Mouse (Mus musculus): Measurements from ENCODE around the gene Hyal3.

The Hyal3 gene

DNA sequence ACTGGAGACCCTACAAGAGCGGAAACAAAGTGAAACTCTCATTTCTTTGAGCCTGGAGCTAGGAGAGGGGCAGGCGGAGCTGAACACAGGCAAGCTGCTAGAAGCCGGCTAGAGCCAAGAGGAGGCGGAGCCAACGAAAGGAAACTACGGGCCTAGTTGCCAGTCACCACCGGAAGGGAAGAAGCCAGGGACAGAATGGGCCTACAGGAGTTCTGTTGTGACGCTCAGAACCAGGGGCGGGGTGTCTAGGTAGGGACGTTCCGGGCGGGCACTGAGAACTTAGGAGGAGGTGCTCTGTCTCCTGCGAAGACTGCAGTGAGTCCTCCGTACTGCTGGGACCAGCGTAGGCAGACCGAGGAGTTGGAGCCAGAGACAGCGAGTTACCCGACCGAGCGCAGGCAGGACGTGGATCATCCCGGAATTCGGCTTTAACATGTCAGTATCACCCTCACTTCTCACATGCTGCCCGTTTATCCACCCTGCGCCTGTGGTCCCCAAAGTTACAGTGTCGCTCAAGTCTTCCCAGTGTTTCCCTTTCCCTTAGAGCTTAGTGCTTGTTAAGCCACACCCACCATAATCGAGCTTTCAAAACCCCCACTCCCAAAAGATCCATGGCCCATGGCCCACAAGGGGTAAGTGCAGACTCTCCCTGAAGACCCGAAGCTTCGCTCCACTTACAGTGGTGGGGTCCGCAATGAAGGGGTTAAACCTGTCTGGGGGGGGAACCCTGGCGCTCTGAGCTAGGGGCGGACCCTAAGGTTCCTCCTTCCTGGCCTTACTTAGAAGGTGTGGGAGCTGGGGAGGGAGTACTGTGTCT, at the start of gene Hyal3:
Gene Hyal3, plus strand, starts transcription at position 318 of the 817 bp plus-strand sequence.
- DNase-seq (ENCODE audit: low read depth): peak; percentile 94

DNA sequence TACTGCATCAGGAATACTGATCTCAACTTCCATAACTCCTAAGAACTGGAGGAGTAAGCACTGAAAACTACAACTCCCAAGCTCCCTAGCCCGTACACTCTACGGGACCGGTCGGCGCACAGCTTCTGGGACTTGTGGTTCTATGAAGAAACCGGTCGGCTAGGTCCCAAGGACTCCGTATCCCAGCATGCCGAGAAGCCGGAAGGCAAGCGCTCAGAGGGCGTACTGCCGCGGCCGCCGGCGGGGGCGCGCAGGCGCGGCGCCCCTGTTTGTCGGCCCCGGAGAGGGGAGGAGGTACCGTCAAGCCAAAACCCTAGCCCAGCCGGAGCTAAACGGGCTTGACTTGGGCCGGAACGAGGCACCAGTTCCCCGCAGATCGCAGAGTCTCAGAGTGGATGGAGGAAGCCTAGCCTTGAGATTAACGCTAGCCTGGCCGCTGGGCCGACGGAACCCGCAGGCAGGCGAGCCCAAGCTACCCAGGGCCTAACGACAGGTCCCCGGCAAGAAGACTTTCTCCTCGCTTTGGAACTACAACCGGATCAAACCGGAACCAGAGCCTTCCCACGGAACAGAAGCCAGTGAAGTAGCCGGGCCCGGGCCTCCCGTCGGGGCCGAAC, 46.7 kb upstream of the Hyal3 start, which contains the start of gene Tmem115:
Gene Tmem115, plus strand, starts transcription at position 155 of the 617 bp plus-strand sequence.
- DNase-seq (ENCODE audit: low read depth): peak; percentile 97

DNA sequence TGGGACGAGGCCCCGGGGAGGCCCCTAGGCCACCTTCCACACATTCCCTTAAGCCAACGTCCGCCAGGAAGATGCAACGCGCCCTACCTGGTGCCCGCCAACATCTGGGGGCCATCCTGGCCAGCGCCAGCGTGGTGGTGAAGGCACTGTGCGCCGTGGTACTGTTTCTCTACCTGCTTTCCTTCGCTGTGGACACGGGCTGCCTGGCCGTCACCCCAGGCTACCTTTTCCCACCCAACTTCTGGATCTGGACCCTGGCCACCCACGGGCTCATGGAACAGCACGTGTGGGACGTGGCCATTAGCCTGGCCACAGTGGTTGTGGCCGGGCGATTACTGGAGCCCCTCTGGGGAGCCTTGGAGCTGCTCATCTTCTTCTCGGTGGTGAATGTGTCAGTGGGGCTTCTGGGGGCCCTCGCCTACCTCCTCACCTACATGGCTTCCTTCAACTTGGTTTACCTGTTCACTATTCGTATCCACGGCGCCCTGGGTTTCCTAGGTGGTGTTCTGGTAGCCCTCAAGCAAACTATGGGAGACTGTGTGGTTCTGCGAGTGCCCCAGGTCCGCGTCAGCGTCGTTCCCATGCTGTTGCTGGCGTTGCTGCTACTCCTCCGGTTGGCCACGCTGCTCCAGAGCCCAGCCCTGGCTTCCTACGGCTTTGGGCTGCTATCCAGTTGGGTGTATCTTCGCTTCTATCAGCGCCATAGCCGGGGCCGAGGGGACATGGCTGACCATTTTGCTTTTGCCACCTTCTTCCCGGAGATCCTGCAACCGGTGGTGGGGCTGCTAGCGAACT, 46.0 kb upstream of the Hyal3 start:
- peak; percentile 40 for DNase-seq (ENCODE audit: low read depth)

DNA sequence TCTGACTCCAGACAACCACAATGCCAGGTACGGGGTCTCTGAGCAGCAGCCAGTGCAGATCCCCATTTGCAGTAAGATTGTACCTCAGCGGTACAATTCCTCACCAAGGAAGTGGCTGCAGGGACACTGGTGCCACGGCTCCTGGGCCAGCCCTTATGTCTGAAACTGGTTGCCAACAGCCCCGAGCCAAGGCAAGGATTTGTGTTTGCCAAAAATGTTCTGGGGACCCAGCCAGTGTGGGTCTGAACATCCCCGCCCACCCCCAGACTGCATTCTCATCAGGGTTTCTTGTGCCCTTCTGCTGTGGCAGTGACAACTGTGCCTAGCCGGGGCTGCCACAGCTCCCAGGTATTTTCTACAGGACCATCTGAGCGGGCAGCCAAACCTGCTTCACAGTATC, 42.4 kb upstream of the Hyal3 start:
- DNase-seq (ENCODE audit: low read depth): no peak

DNA sequence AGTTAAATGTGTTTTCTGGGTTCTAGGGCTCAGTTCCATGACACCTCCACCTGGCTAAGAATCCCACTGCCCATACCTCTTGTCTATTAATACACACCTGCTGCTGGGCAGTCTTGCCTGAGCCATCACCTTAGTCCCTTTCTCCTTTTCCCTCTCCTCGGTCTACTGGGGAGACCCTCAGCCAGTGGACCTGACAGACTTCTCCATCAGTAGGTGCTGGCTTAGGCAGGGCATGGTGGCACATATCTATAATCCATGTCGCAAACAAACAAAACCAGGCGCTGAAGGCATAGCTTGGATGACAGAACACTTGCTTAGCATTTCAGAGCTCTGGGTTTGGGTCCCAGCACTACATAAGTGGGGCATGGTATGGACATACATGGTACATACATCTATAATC, 41.9 kb upstream of the Hyal3 start:
- no peak for DNase-seq (ENCODE audit: low read depth)

DNA sequence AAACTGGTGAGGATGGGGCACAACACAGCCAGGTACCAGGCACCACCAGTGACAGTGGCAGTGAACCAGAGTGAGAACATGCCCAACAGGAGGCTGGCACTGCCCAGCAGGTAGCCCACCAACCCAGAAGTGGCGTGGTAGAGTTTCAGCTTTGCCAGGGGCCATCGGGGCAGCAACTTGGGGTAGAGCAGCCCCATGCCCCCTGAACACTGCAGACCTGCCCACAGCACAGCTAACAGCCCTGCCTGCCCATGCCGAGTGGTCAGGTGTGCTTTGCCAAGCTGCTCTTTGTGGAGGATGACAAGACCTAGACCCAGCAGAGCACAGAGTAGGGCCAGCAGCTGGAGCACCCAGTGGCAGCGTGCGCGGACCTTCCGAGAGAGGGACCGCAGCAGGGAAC, 40.7 kb upstream of the Hyal3 start:
- no peak for DNase-seq (ENCODE audit: low read depth)

DNA sequence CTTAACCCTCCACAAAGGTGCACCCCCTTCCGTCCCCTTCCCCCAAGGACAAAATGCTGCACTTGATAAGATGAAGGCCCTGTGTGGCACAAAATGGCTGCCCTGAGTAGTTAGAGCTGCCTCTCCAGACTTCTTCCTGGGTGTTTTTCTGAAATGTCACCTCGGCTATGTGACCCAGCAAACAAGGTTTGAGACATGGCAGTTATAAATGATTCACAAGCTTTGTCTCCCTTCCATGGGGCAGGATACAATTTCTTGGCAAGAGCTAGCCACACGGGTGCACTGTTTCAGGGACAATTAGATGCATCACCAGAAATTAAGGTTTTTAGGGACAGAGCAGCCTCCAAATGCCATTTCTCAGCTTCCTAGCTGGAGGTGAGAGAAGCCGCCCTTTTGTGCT, 40.2 kb upstream of the Hyal3 start:
- no peak for DNase-seq (ENCODE audit: low read depth)

DNA sequence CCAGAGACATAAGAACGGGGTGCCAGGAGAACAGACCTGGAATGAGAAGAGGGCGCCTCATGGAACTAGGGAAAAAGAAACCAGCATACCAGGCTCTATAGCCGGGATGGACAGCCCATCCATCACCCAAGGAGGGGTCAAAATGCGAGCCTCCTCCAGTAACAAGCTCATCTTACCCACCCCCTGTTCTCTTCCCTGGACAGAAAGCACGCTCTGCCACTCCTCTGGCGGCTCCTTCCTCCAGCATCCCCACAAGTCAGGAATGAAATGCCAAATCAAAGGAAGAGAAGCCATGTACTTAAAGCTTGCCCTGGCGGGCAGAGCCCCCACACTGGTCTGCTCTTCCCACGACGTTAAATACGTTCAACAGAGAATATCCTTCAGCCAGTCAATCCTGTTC, 39.6 kb upstream of the Hyal3 start:
- DNase-seq (ENCODE audit: low read depth): no peak

DNA sequence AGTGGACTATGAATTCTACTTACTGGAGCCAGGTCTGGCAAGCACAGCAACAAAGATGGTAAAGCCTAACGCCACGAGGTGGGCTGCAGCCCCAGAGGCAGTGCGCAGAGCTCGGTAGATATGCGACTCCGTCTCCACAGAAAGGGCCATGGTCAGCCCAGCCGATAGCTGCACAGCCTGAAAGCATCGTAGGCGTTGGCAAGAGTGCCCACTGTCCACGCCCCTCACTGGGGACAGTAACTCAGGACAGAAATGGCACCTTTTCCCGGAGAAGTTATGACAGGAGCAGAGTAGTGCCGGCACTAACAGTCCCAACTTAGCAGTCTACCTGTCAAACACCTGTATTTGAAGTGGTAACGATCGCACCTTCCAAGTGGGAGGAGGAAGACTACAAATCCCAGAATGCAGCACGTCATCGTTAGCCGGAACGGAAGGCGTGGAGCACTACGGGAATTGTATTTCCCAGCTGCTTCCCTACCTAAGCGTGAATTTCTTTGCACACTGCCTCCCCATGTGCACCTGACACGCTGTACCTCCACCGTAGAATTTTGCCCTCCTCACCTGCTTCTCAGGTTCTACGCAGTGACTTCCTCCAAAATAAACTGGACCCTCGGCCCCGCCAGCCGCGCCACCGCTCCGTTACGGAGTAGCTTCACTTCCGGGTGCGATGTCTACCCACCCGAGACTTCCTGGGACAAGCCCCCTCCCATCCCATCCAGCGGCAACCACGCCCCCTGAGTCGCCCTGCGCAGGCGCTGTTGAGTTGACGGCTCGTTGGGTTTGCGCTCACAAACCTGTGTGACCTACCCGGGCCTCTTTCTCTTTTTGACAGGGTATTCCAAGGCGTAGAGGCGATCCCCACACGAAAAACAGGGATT, 38.9 kb upstream of the Hyal3 start, which contains the start of the genes Cyb561d2 and Nprl2:
Gene Cyb561d2, minus strand, starts transcription at position 720 of the 878 bp plus-strand sequence.
Gene Nprl2, plus strand, starts transcription at position 753 of the 878 bp plus-strand sequence.
- DNase-seq (ENCODE audit: low read depth): peak; percentile 96

DNA sequence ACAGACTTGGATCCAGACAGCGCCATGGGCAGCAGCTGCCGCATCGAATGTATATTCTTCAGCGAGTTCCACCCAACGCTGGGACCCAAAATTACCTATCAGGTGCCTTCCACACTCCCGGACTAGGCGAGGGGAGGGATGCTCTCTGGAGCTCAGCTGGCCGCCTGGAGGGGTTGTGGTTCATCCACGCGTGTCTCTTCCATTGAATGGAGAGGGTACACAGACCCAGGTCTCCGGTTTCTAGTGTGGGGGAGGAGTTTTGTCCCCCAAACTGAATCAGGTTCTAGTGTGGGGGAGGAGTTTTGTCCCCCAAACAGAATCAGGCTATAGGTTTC, 38.3 kb upstream of the Hyal3 start:
- DNase-seq (ENCODE audit: low read depth): no peak

DNA sequence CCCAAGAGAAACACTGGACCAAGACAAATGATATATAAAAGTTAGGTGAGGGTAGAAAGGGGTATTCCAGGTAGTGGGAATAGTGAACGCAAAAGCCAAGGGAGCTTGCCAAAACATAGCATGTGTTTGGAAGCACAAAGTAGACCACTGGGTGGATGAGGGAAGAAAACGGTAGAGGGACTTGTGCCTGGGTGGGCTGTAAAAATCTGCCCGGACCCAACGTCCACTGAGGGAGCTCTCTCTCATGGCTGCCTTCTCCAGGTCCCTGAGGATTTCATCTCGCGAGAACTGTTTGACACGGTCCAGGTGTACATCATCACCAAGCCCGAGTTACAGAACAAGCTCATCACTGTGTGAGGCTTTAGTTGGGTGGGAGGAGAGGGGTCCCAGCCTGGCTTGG, 37.9 kb upstream of the Hyal3 start:
- no peak for DNase-seq (ENCODE audit: low read depth)

DNA sequence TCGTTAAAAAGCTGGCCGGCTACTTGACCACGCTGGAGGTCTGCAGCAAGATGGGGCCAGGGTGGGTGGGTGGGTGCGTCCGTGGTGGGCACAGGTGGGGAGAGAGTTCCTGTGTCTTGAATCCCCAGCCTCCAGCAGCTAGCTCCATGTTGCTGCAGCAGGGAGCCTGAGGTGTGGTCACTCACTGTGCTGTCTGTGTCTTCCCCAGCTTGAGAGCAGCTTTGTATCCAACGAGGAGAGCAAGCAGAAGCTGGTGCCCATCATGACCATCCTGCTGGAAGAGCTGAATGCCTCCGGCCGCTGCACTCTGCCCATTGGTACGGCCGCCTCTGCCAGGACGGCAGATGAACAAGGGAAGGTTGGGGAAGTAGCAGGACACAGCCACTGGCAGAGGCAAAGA, 37.3 kb upstream of the Hyal3 start:
- no peak for DNase-seq (ENCODE audit: low read depth)

DNA sequence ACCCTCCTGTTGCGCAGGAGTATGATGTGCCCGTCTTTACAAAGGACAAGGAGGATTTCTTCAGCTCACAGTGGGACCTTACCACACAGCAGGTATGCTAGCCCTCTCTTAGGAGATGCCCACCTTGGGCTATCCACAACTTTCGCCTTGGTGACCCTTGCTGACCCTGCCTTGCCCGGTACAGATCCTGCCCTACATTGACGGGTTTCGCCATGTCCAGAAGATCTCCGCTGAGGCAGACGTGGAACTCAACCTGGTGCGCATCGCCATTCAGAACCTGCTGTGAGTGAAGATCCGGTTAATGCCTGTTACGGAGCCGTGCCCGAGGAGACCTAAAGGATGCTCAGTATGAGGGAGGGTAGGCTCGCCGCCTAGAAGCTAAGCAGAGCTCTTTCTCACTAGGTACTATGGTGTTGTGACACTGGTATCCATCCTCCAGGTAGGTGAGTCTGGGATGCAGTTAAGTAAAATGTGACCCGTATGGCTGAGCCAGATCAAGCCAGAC, 36.4 kb upstream of the Hyal3 start:
- DNase-seq (ENCODE audit: low read depth): no peak

DNA sequence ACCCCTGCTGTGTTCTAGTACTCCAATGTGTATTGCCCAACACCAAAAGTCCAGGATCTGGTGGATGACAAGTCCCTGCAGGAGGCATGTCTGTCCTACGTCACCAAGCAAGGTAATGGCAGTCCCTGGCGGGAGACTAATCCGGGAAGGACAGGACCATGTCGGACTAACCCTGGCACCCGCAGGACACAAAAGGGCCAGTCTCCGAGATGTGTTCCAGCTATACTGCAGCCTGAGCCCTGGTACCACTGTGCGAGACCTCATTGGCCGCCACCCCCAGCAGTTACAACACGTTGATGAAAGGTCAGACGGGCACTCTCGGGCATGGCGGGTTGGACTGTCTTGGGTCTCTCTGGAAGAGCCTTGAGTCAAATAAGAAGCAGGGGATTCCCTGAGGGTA, 35.9 kb upstream of the Hyal3 start:
- no peak for DNase-seq (ENCODE audit: low read depth)

DNA sequence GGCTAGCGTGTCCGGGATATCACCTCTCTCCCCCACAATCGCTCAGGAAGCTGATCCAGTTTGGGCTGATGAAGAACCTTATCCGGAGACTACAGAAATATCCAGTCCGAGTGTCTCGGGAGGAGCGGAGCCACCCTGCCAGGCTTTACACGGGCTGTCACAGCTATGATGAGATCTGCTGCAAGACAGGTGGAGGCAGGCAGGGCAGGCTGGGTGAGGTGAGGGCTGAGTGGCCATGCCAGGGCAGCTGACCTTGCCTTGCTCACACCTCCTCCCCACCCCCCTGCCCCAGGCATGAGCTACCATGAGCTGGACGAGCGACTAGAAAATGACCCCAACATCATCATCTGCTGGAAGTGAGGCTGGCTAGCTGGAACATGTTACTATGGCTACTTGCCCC, 35.4 kb upstream of the Hyal3 start:
- DNase-seq (ENCODE audit: low read depth): no peak

DNA sequence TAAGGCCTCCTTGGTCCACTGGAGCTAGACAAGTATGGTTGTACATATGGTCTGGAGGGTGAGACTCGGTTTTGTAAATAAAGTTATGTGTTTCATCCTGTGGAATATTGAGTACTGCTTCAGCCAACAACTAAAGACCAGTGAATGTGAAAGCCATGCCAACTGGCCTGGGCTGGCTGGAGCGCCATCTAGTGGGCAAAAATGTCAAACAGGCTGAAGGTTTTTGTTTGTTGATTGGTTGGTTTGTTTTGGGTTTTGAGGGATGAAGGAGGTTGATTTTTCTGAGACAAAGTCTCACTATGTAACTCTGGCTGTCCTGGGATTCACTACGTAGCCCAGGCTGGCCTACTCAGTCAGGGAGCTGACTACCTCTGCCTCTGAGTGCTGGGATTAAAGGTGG, 35.0 kb upstream of the Hyal3 start:
- peak; percentile 77 for DNase-seq (ENCODE audit: low read depth)

DNA sequence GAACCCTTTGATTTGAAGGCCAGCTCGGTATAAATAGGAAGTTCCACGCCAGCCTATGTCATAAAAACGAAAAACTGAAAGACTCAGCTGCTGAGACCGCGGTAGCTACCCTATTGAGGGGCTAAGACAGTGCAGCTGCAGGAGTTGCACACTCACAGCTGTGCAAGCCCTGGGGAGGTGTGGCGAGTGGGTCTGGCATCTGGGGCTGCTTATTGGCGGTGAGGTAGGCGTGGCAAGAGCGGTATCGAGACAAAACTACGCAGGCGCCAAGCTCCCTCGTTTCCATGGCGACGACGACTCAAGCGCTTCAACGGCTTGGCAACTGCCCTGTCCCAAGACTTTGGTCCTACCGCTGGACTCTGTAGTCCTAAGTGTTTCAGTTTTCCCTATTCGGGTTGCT, 33.6 kb upstream of the Hyal3 start, which contains the start of gene Zmynd10:
Gene Zmynd10, plus strand, starts transcription at position 273 of the 400 bp plus-strand sequence.
- no peak for DNase-seq (ENCODE audit: low read depth)

DNA sequence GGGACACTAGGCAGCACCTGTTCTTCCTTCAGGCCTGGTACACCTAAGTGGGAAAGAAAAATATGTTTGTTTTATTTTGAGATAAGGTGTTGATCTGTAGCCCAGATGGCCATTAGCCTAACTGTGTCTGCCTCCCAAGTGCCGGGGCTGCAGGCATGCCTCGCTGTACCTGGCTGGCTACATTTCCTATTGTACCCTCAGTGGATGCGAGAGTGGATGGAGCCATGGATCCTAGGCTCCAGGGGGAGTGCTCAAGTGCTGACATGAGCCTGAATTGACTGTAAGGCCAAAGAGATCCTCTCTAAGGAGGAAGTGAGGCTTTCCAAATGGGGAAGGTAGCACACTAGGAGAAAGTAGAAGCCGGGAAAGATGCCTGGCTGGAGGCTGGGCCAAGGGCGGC, 32.7 kb upstream of the Hyal3 start:
- DNase-seq (ENCODE audit: low read depth): no peak

DNA sequence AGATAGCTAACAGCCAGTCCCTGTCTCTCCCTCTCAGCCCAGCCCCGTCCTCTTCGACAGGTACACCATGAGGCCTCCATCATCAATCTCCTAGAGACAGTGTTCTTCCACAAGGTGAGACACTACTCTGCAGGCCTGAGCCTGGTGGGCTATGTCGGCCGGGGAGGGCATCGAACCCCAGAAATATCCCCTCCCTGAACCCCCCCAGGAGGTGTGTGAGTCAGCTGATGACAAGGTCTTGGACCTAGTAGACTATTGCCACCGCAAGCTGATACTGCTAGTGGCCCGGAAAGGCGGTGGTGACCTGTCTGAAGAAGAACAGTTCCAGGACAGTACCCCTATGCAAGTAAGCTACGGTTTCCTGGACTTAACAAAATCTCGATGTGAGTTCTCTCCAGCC, 31.8 kb upstream of the Hyal3 start:
- no peak for DNase-seq (ENCODE audit: low read depth)

DNA sequence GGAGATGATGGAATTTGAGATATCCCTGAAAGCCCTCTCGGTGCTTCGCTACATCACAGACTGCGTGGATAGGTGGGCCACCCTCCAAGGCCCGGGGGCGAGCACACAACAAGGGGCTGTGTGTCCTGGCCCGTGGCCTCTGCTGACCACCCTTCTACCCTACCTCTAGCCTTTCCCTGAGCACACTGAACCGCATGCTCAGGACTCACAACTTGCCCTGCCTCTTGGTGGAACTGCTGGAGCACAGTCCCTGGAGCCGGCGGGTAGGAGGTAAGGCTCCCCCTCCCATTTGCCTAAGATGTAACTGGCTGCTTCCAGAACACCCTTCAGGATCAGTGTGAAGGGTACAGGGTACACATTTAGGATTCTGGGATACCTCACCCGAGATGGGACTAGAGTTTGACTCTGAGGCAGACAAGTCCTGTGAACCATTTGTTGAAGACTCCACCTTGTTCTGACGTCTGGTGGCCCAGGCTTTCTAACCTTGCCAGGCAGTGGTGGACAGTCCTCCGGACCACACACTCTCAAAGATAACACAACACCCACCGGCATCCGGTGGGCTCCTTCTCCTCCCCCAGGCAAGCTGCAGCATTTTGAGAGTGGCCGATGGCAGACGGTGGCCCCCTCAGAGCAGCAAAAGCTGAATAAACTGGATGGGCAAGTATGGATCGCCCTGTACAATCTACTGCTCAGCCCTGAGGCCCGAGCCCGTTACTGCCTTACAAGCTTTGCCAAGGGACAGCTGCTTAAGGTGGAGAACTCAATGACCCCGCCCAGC, 31.1 kb upstream of the Hyal3 start:
- no peak for DNase-seq (ENCODE audit: low read depth)
